Mouse (Mus musculus) embryonic facial prominence, embryonic 11.5 days (tissue): ENCODE results near the gene Mbtps1. TPM values are rescaled to one million over a fixed set of nuclear protein-coding genes. Genes with fewer than 3 reads are reported as not detected.

Experiments
- ATAC-seq: fragments of 200-750 bp; cut with Nextera tagmentation; replicated peaks from 2 replicates; pipeline ENCODE4 v1.8.0; 2017; ENCODE audit warnings: low read depth; ENCODE audit not compliant: insufficient number of reproducible peaks, low FRiP score, low TSS enrichment
- DNase-seq: peaks from one replicate; pipeline ENCODE4 v3.0.0-alpha.2; 2015; ENCODE audit warnings: low spot score
- H3K27ac ChIP-seq: fragments of 300-500 bp; sonication (generic); replicated peaks from 2 replicates; pipeline ENCODE4 v1.5.1; 2014; ENCODE audit warnings: mild to moderate bottlenecking, low read depth, low read length, control low read depth
- H3K27me3 ChIP-seq: fragments of 300-500 bp; sonication (generic); 2 replicates; pipeline ENCODE4 v1.6.1; 2014; ENCODE audit warnings: mild to moderate bottlenecking, low read length, moderate library complexity, mixed read lengths; ENCODE audit not compliant: control insufficient read depth, insufficient read depth
- H3K36me3 ChIP-seq: fragments of 300-500 bp; sonication (generic); replicated peaks from 2 replicates; pipeline ENCODE4 v1.6.1; 2014; ENCODE audit warnings: low read depth, mild to moderate bottlenecking, low read length, moderate library complexity, mixed read lengths; ENCODE audit not compliant: control insufficient read depth, insufficient read depth
- H3K4me1 ChIP-seq: fragments of 300-500 bp; sonication (generic); 2 replicates; pipeline ENCODE4 v1.6.1; 2014; ENCODE audit warnings: low read length, mixed read lengths; ENCODE audit not compliant: control insufficient read depth, insufficient read depth
- H3K4me2 ChIP-seq: fragments of 300-500 bp; sonication (generic); 2 replicates; pipeline ENCODE4 v1.6.1; 2014; ENCODE audit warnings: low read depth, mild to moderate bottlenecking, control low read depth, low read length, moderate library complexity
- H3K4me3 ChIP-seq: fragments of 300-500 bp; sonication (generic); 2 replicates; pipeline ENCODE4 v1.5.1; 2014; ENCODE audit warnings: low read depth, low read length, control low read depth
- H3K9ac ChIP-seq: fragments of 300-500 bp; sonication (generic); replicated peaks from 2 replicates; pipeline ENCODE4 v1.6.1; 2014; ENCODE audit warnings: mild to moderate bottlenecking, control low read depth, low read length
- H3K9me3 ChIP-seq: fragments of 300-500 bp; sonication (generic); replicated peaks from 2 replicates; pipeline ENCODE4 v1.6.1; 2016; ENCODE audit warnings: mild to moderate bottlenecking, low read length, inconsistent platforms, mixed read lengths; ENCODE audit not compliant: control insufficient read depth
- WGBS: fragments of 180-500 bp; shearing (Covaris S2); extraction: QIAGEN DNeasy Blood & Tissue Kit; methylation state at CpG from one replicate; pipeline ENCODE4 v1.1.7; 2014; 5-methylcytosine and 5-hydroxymethylcytosine counted together
- polyA plus RNA-seq: library from polyadenylated mRNA; unstranded; fragments of >200 nt; fragmentation: Nextera tagmentation; extraction: Ambion mirVana; gene quantifications from 2 replicates; pipeline ENCODE4 v1.2.1, GENCODE M21; 2014

Mbtps1 gene
- polyA plus RNA-seq, 1 experiment from 2014 or later: 103 TPM

- Histone ChIP-seq H3K27me3 (no peaks in the 10 kb centered on the region), H3K4me2 (no peak overlapping the region), H3K9me3 (no peaks in the 10 kb centered on the region), H3K4me1 (no peaks in the 10 kb centered on the region), H3K27ac (no peak overlapping the region), H3K9ac (no peak overlapping the region), H3K4me3 (no peak overlapping the region), H3K36me3 (peaks cover 21% of the 10 kb centered on the region)
- no peak for ATAC-seq
- DNase-seq: no peak
- WGBS: 93% methylated on average over 4 of the region's 4 CpGs
Observed at GRCm38 (mm10) chr8:119513405-119513804, 45.1 kb downstream of the Mbtps1 start.

GRCm38 (mm10) chr8:119511722-119512121 lies 46.8 kb downstream of the Mbtps1 start:
- no peaks in the 10 kb centered on the region for H3K4me1 ChIP-seq
- H3K27me3 ChIP-seq: no peaks in the 10 kb centered on the region
- no peak overlapping the region for H3K4me3 ChIP-seq
- peaks cover 15% of the 10 kb centered on the region for H3K36me3 ChIP-seq
- H3K9ac ChIP-seq: no peak overlapping the region
- DNase-seq: no peak
- no peaks in the 10 kb centered on the region for H3K9me3 ChIP-seq
- ATAC-seq: no peak
- 95% methylated on average over 7 of the region's 7 CpGs for WGBS
- H3K4me2 ChIP-seq: no peak overlapping the region
- H3K27ac ChIP-seq: no peak overlapping the region

- Histone ChIP-seq H3K36me3 (peaks cover 14% of the 10 kb centered on the region), H3K27me3 (no peaks in the 10 kb centered on the region), H3K9me3 (no peaks in the 10 kb centered on the region), H3K4me2 (no peak overlapping the region), H3K27ac (no peak overlapping the region), H3K4me1 (no peaks in the 10 kb centered on the region), H3K4me3 (no peak overlapping the region), H3K9ac (no peak overlapping the region)
- DNase-seq (no peak), ATAC-seq (no peak)
- 90% methylated on average over 9 of the region's 9 CpGs for WGBS
Observed at GRCm38 (mm10) chr8:119510471-119510870, 48.1 kb downstream of the Mbtps1 start.

GRCm38 (mm10) chr8:119506106-119506505 lies 52.4 kb downstream of the Mbtps1 start:
- DNase-seq (no peak), ATAC-seq (no peak)
- Histone ChIP-seq H3K36me3 (peaks cover 5% of the 10 kb centered on the region), H3K4me1 (peaks cover 2% of the 10 kb centered on the region; the same call in 1 of the 2 replicates), H3K4me2 (no peak overlapping the region), H3K9me3 (no peaks in the 10 kb centered on the region), H3K27me3 (no peaks in the 10 kb centered on the region), H3K27ac (no peak overlapping the region), H3K4me3 (no peak overlapping the region), H3K9ac (no peak overlapping the region)
- 94% methylated on average over 8 of the region's 8 CpGs for WGBS

GRCm38 (mm10) chr8:119505488-119505887 lies 53.0 kb downstream of the Mbtps1 start:
- Histone ChIP-seq H3K27me3 (no peaks in the 10 kb centered on the region), H3K4me2 (no peak overlapping the region), H3K9me3 (no peaks in the 10 kb centered on the region), H3K36me3 (peaks cover 5% of the 10 kb centered on the region), H3K4me1 (peaks cover 2% of the 10 kb centered on the region; the same call in 1 of the 2 replicates), H3K9ac (no peak overlapping the region), H3K27ac (no peak overlapping the region), H3K4me3 (no peak overlapping the region)
- ATAC-seq (no peak), DNase-seq (no peak)
- 36% methylated on average over 9 of the region's 9 CpGs for WGBS

GRCm38 (mm10) chr8:119503191-119503767 lies 55.3 kb downstream of the Mbtps1 start:
- peaks cover 2% of the 10 kb centered on the region; the same call in 1 of the 2 replicates for H3K4me1 ChIP-seq
- no peak overlapping the region for H3K4me2 ChIP-seq
- no peaks in the 10 kb centered on the region for H3K36me3 ChIP-seq
- no peaks in the 10 kb centered on the region for H3K9me3 ChIP-seq
- no peak overlapping the region for H3K9ac ChIP-seq
- H3K27me3 ChIP-seq: no peaks in the 10 kb centered on the region
- peak; percentile 32; the same call in 1 of the 2 replicates for ATAC-seq
- 48% methylated on average over 10 of the region's 10 CpGs for WGBS
- H3K27ac ChIP-seq: no peak overlapping the region
- DNase-seq: no peak
- no peak overlapping the region for H3K4me3 ChIP-seq

GRCm38 (mm10) chr8:119502111-119502510 lies 56.4 kb downstream of the Mbtps1 start:
- no peak for ATAC-seq
- Histone ChIP-seq H3K4me2 (no peak overlapping the region), H3K4me1 (peaks cover 2% of the 10 kb centered on the region; the same call in 1 of the 2 replicates), H3K9ac (no peak overlapping the region), H3K27me3 (no peaks in the 10 kb centered on the region), H3K4me3 (no peak overlapping the region), H3K9me3 (no peaks in the 10 kb centered on the region), H3K27ac (no peak overlapping the region), H3K36me3 (no peaks in the 10 kb centered on the region)
- WGBS: 32% methylated on average over 4 of the region's 4 CpGs
- no peak for DNase-seq

- Histone ChIP-seq H3K27me3 (no peaks in the 10 kb centered on the region), H3K4me3 (no peak within 1 kb of the TSS), H3K9ac (no peak within 1 kb of the TSS), H3K4me1 (peaks cover 2% of the 10 kb centered on the region; the same call in 1 of the 2 replicates), H3K36me3 (no peaks in the 10 kb centered on the region), H3K9me3 (no peaks in the 10 kb centered on the region), H3K27ac (no peak within 1 kb of the TSS), H3K4me2 (no peak within 1 kb of the TSS)
- 27% methylated on average over 5 of the region's 5 CpGs for WGBS
- ATAC-seq: no peak
- DNase-seq: no peak
Observed at GRCm38 (mm10) chr8:119501598-119501997, 56.9 kb downstream of the Mbtps1 start, which contains the start of gene Slc38a8. TSS of gene Slc38a8 (minus strand) at chr8:119501698.
